Mouse (Mus musculus) c-Kit-negative CD71-positive TER-119-positive erythroid progenitor cells, embryonic 14.5 days (primary cell): ENCODE results near the gene Gbf1.
"Not testable (repeated sequence)": the region's sequence is repeated elsewhere in the genome, so short reads cannot be mapped to it uniquely, and the experiment has no call there.

ENCODE experiments used
- DNase-seq: peaks from one replicate; pipeline ENCODE4 v3.0.0-alpha.2; 2013; ENCODE audit warnings: low read depth, low spot score

Gbf1 gene

GRCm38 (mm10) chr19:46152127-46152803, at the start of gene Gbf1:
TSS of gene Gbf1 (plus strand) at chr19:46152509.
- peak; percentile 94 for DNase-seq

- no peak for DNase-seq
Observed at GRCm38 (mm10) chr19:46103437-46104186, 48.7 kb upstream of the Gbf1 start.

- no peak for DNase-seq
Observed at GRCm38 (mm10) chr19:46104187-46104557, 48.1 kb upstream of the Gbf1 start.

- DNase-seq: no peak
Observed at GRCm38 (mm10) chr19:46110214-46110613, 42.1 kb upstream of the Gbf1 start.

GRCm38 (mm10) chr19:46110781-46111180, 41.5 kb upstream of the Gbf1 start:
- no peak for DNase-seq

- no peak for DNase-seq
Observed at GRCm38 (mm10) chr19:46114617-46115016, 37.7 kb upstream of the Gbf1 start.

- no peak for DNase-seq
Observed at GRCm38 (mm10) chr19:46119458-46119857, 32.9 kb upstream of the Gbf1 start.

- DNase-seq: no peak
Observed at GRCm38 (mm10) chr19:46120872-46121271, 31.4 kb upstream of the Gbf1 start.

GRCm38 (mm10) chr19:46123876-46124275, 28.4 kb upstream of the Gbf1 start:
- DNase-seq: no peak

GRCm38 (mm10) chr19:46124651-46125050, 27.7 kb upstream of the Gbf1 start:
- no peak for DNase-seq

GRCm38 (mm10) chr19:46126301-46126700, 26.0 kb upstream of the Gbf1 start:
- DNase-seq: no peak

GRCm38 (mm10) chr19:46129737-46130136, 22.6 kb upstream of the Gbf1 start:
- not testable (repeated sequence) for DNase-seq

- no peak for DNase-seq
Observed at GRCm38 (mm10) chr19:46131283-46131682, 21.0 kb upstream of the Gbf1 start.

- no peak for DNase-seq
Observed at GRCm38 (mm10) chr19:46131694-46132525, 20.4 kb upstream of the Gbf1 start, which contains the start of gene Elovl3. TSS of gene Elovl3 (plus strand) at chr19:46131897.

- no peak for DNase-seq
Observed at GRCm38 (mm10) chr19:46132577-46132976, 19.7 kb upstream of the Gbf1 start.

- DNase-seq: peak; percentile 44
Observed at GRCm38 (mm10) chr19:46135297-46135696, 17.0 kb upstream of the Gbf1 start.

GRCm38 (mm10) chr19:46135789-46136638, 16.3 kb upstream of the Gbf1 start:
- no peak for DNase-seq

- peak; percentile 54 for DNase-seq
Observed at GRCm38 (mm10) chr19:46136639-46137580, 15.4 kb upstream of the Gbf1 start.

GRCm38 (mm10) chr19:46140324-46140723, 12.0 kb upstream of the Gbf1 start:
- DNase-seq: no peak

GRCm38 (mm10) chr19:46141091-46141490, 11.2 kb upstream of the Gbf1 start:
- no peak for DNase-seq
